Mouse (Mus musculus) urinary bladder, adult 2 months (tissue): ENCODE measurements around the gene Me1. TPM values are rescaled to one million over a fixed set of nuclear protein-coding genes. Genes with fewer than 3 reads are reported as not detected.

Source experiments
- DNase-seq: peaks from one replicate; pipeline ENCODE4 v3.0.0; 2022; ENCODE audit warnings: low spot score
- polyA plus RNA-seq: library from polyadenylated mRNA; depleted of rRNA; stranded (reverse); fragments of >200 nt; gene quantifications from 2 replicates; pipeline ENCODE4 v1.2.3, GENCODE M21; 2012; rRNA removed

Gene Me1
- polyA plus RNA-seq, 1 experiment: 127 TPM

GRCm38 (mm10) chr9:86549637-86550162 is 146.1 kb downstream of the Me1 start:
- no peak for DNase-seq

DNA sequence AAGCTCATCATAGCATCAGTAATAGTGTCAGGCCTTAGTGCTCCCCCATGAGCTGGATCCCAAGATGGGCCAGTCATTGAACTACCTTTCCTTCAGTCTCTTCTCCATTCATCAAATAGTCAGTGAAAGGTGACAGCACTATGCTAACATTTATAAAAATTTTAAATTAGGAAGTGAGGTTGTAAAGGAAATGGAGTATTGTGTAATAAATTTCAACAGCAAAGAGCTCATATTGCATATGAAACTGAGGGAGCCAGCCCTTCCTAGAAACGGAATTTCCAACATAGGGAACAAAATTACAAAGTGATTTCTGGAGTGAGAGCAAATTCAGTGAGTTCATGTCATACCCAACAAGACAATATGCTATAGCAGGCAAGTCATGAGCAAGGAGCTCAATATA is 151.2 kb downstream of the Me1 start:
- DNase-seq: no peak

DNA sequence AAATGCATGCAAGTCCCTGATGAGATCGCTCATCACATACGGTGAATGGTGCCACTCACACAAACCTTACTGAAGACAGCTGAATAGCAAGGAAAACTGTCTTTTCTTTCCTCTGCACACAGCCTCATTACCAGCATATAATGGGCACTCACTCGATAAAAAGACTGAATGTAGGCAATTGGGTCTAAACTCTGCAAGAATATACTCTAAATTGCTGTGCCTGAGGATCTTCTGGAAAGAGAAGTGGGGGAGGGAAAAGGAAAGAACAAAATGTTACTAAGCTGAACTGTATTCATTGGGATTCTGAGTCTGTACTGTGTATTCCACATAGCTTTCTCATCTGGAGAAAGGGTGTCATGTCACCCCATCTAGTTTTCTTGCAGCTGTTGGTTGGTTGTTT is 152.3 kb downstream of the Me1 start:
- DNase-seq: no peak

- no peak for DNase-seq
Measured at GRCm38 (mm10) chr9:86534071-86534470, 161.7 kb downstream of the Me1 start.

Other genes starting within 250 kb of the Me1 start
- 2.1 and 2.7 TPM in 2 replicates for gene Ube2cbp, start 231.0 kb downstream of the Me1 start, polyA plus RNA-seq
- gene Dop1a, start 228.8 kb downstream of the Me1 start, polyA plus RNA-seq: 23.2 and 24.2 TPM in 2 replicates
- gene Pgm3, start 124.1 kb downstream of the Me1 start, polyA plus RNA-seq: 9.4 and 12.4 TPM in 2 replicates
- 1.7 and 1.8 TPM in 2 replicates for gene Rwdd2a, start 124.0 kb downstream of the Me1 start, polyA plus RNA-seq
- gene Prss35, start 47.7 kb upstream of the Me1 start, polyA plus RNA-seq: 17.0 and 19.4 TPM in 2 replicates
- 2.3 and 2.7 TPM in 2 replicates for gene Snap91, start 184.7 kb upstream of the Me1 start, polyA plus RNA-seq